Mouse (Mus musculus): ENCODE measurements at regions not wholly inside any gene's neighbourhood (a gene's known extent, or its start where the extent isn't known, plus 50 kb on each side); places are given as distances from the start of the nearest gene placed in this dataset.

DNA sequence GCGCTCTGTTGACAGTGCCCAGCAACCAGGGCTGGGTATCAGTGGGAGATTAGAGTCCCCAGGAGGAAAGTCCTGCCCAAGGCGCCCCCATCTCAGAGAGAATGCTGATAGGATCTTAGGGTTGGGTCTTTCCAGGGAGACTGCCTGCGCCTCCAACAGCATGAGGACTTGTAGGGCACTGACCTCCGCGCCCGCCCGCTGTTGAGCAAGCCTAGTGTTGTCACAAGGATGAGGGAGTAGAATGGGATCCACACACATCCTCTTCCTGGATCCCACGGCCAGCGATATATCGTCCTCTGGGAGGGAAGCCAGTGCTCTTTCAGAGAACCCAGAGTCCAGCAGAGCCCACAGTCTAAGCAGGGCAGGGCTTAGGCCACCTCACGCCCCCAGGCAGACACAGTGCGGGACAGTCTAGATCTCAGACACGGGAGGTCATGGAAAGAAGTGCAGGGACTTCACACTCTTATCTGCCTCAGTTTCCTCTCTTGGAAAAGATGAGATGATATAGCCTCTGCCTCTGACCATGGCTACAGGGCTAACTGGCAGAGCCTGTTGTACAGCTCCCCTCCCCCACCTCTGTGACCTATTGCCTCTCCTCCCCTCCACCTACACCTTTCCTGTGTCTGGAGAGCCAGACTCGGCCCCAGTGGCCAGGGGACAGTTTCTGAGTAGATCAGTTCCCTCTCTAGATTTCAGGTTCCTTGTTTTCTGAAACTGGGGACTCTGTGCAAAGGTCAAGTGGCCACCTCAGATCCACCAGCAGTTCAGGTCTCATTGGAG is 52.0 kb upstream of the Dusp5 start:
- Histone ChIP-seq H3K9me3 (no peaks in the 10 kb centered on the region), H3K27ac (no peak overlapping the region)
- WGBS, result 82% methylated on average over 14 of the region's 14 CpGs

DNA sequence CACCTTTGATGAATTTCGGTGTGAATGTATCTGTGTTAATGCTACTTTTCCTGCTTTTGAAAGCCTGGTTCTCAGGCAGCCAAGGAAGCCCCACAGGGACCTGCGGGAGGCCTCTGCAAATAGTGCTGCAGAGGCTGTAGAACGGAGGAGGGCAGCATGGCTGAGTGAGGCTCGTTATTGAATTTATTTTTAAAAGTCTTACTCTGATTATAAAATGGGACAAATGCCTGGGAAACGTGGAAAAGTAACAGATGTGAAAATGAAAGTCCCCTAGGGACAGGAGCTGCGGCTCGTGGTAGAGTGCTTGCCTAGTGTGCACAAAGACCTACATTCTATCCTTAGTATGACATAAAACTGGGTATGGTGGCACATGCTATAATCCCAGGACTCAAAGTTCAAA is 59.7 kb upstream of the Dusp5 start:
- Histone ChIP-seq H3K9me3 (no peaks in the 10 kb centered on the region; the same call in 1 of the 2 replicates), H3K4me2 (no peak overlapping the region), H3K36me3 (replicated peaks) (no peaks in the 10 kb centered on the region), H3K4me3 (replicated peaks) (no peak overlapping the region), H3K4me1 (no peaks in the 10 kb centered on the region), H3K27me3 (no peaks in the 10 kb centered on the region), H3K9ac (no peak overlapping the region), H3K27ac (no peak overlapping the region)
- WGBS, result 62% methylated on average over 7 of the region's 7 CpGs
- no peak for ATAC-seq (ENCODE audit: low FRiP score)

More for the DNA sequence above, 52.0 kb upstream of the Dusp5 start:
- Histone ChIP-seq H3K36me3 (replicated peaks) (no peaks in the 10 kb centered on the region), H3K27me3 (no peaks in the 10 kb centered on the region), H3K9ac (no peak overlapping the region), H3K4me3 (replicated peaks) (no peak overlapping the region), H3K4me2 (no peak overlapping the region), H3K4me1 (no peaks in the 10 kb centered on the region)
- ATAC-seq (ENCODE audit: low FRiP score), result no peak

DNA sequence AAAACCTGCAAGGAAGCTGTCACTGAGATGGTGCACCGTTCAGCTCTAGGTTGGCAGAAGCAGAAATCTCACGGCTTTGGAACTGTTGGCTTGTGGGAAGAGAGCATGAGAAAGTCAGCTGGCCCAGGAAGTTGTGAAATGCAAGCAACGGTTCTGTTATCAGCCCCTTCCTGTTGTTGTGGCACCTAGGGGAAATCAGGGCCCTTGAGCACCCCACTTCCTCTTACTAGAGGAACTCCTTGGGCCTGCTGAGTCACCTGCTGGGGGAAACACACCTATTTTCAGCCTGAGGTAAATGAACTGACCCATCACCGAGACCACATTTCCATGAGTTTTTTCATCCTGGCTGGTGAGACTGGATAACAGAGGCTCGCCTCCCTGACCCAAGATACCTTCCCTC is 64.2 kb upstream of the Dusp5 start:
- peaks cover 4% of the 10 kb centered on the region; the same call in 1 of the 2 replicates for H3K27me3 ChIP-seq
- no peaks in the 10 kb centered on the region; the same call in 1 of the 2 replicates for H3K9me3 ChIP-seq
- H3K36me3 ChIP-seq (replicated peaks), result no peaks in the 10 kb centered on the region
- no peak for ATAC-seq (ENCODE audit: low FRiP score)
- H3K4me2 ChIP-seq, result no peak overlapping the region
- 89% methylated on average over 5 of the region's 5 CpGs for WGBS
- H3K4me3 ChIP-seq (replicated peaks), result no peak overlapping the region
- no peak overlapping the region for H3K27ac ChIP-seq
- H3K4me1 ChIP-seq, result peaks cover 14% of the 10 kb centered on the region
- no peak overlapping the region for H3K9ac ChIP-seq

- H3K27me3 ChIP-seq, result peaks cover 5% of the 10 kb centered on the region; the same call in 1 of the 2 replicates
- no peak overlapping the region for H3K4me2 ChIP-seq
- H3K27ac ChIP-seq, result no peak overlapping the region
- no peak for ATAC-seq (ENCODE audit: low FRiP score)
- no peaks in the 10 kb centered on the region for H3K36me3 ChIP-seq (replicated peaks)
- no peaks in the 10 kb centered on the region; the same call in 1 of the 2 replicates for H3K9me3 ChIP-seq
- H3K4me1 ChIP-seq, result peaks cover 19% of the 10 kb centered on the region
- no peak overlapping the region for H3K9ac ChIP-seq
- no peak overlapping the region for H3K4me3 ChIP-seq (replicated peaks)
- WGBS, result 79% methylated on average over 3 of the region's 3 CpGs
These were observed 64.8 kb upstream of the Dusp5 start for GRCm38 (mm10) chr19:53464135-53464534.

GRCm38 (mm10) chr19:53461025-53462015 is 67.6 kb upstream of the Dusp5 start:
- no peaks in the 10 kb centered on the region; the same call in 1 of the 2 replicates for H3K9me3 ChIP-seq
- H3K27ac ChIP-seq, result no peak overlapping the region
- no peak overlapping the region for H3K9ac ChIP-seq
- peaks cover 24% of the 10 kb centered on the region for H3K4me1 ChIP-seq
- no peaks in the 10 kb centered on the region for H3K36me3 ChIP-seq (replicated peaks)
- H3K4me3 ChIP-seq (replicated peaks), result no peak overlapping the region
- H3K27me3 ChIP-seq, result peaks cover 9% of the 10 kb centered on the region; the same call in 1 of the 2 replicates
- peak overlapping the region; percentile 46 for H3K4me2 ChIP-seq
- WGBS, result 70% methylated on average over 17 of the region's 17 CpGs
- no peak for ATAC-seq (ENCODE audit: low FRiP score)

GRCm38 (mm10) chr19:53460312-53461024 is 68.4 kb upstream of the Dusp5 start:
- Histone ChIP-seq H3K27me3 (peaks cover 9% of the 10 kb centered on the region; the same call in 1 of the 2 replicates), H3K36me3 (replicated peaks) (no peaks in the 10 kb centered on the region), H3K4me2 (peak overlapping the region; percentile 46), H3K4me1 (peaks cover 24% of the 10 kb centered on the region), H3K27ac (no peak overlapping the region), H3K4me3 (replicated peaks) (peak overlapping the region; percentile 10; the same call in 1 of the 2 replicates), H3K9me3 (no peaks in the 10 kb centered on the region), H3K9ac (peak overlapping the region; percentile 21; the same call in 1 of the 2 replicates)
- no peak; the same call in 1 of the 2 replicates for ATAC-seq (ENCODE audit: low FRiP score)
- 4% methylated on average over 19 of the region's 19 CpGs for WGBS

GRCm38 (mm10) chr19:53459407-53459788 is 69.0 kb upstream of the Smndc1 start:
- H3K27ac ChIP-seq, result peak overlapping the region; percentile 65; the same call in 1 of the 2 replicates

DNA sequence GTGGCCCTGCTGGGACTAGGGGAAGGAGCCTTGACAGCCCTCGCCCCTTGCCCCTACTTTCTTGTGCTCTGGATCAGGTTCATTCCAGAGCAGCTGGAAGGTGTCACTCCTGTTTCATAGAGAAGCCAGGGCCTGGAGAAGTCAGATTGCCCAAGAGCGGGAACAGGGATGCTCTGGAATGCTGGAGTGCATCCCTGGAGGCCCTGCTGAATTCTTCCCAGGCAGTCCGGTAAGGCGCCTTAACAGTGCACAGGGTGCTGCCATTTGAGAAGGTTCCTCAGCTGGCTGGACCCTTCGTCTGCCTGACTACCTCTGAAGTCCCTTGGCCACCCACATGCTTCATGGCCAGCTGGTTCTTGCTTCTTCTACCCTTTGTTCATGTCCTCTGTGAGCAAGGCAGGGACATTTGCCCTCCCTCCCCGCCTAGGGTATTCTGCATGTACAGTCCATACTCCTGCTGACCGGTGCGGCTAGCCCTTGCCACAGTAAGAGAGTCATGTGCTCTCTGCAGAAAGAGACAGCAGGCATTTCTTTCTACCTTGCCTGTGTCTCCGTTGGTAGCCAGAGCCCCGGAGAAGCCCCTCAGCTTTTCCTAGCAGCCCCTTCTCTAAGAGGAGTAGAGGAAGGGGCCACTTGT is 68.5 kb upstream of the Smndc1 start:
- H3K9me3 ChIP-seq, result no peaks in the 10 kb centered on the region
- H3K9ac ChIP-seq, result no peak overlapping the region
- peaks cover 28% of the 10 kb centered on the region for H3K4me1 ChIP-seq
- H3K27ac ChIP-seq, result peak overlapping the region; percentile 65; the same call in 1 of the 2 replicates
- no peak overlapping the region for H3K4me3 ChIP-seq (replicated peaks)
- H3K4me2 ChIP-seq, result peak overlapping the region; percentile 13; the same call in 1 of the 2 replicates
- WGBS, result 48% methylated on average over 10 of the region's 10 CpGs
- ATAC-seq (ENCODE audit: low FRiP score), result no peak
- no peaks in the 10 kb centered on the region for H3K36me3 ChIP-seq (replicated peaks)
- peaks cover 9% of the 10 kb centered on the region; the same call in 1 of the 2 replicates for H3K27me3 ChIP-seq

More at GRCm38 (mm10) chr19:53459407-53459788, 69.0 kb upstream of the Smndc1 start:
- Histone ChIP-seq H3K4me3 (replicated peaks) (no peak overlapping the region), H3K4me2 (peak overlapping the region; percentile 13; the same call in 1 of the 2 replicates), H3K9me3 (no peaks in the 10 kb centered on the region), H3K36me3 (replicated peaks) (no peaks in the 10 kb centered on the region), H3K9ac (no peak overlapping the region), H3K27me3 (peaks cover 9% of the 10 kb centered on the region; the same call in 1 of the 2 replicates), H3K4me1 (peaks cover 24% of the 10 kb centered on the region)
- peak; percentile 62; the same call in 1 of the 2 replicates for ATAC-seq (ENCODE audit: low FRiP score)
- 15% methylated on average over 3 of the region's 3 CpGs for WGBS

GRCm38 (mm10) chr19:53456681-53457080 is 66.3 kb upstream of the Smndc1 start:
- H3K27ac ChIP-seq, result no peak overlapping the region
- no peak overlapping the region for H3K9ac ChIP-seq
- peaks cover 35% of the 10 kb centered on the region for H3K4me1 ChIP-seq
- no peaks in the 10 kb centered on the region for H3K36me3 ChIP-seq (replicated peaks)
- H3K27me3 ChIP-seq, result peaks cover 9% of the 10 kb centered on the region; the same call in 1 of the 2 replicates
- 87% methylated on average over 5 of the region's 5 CpGs for WGBS
- H3K4me3 ChIP-seq (replicated peaks), result no peak overlapping the region
- no peak for ATAC-seq (ENCODE audit: low FRiP score)
- H3K4me2 ChIP-seq, result no peak overlapping the region
- H3K9me3 ChIP-seq, result no peaks in the 10 kb centered on the region

DNA sequence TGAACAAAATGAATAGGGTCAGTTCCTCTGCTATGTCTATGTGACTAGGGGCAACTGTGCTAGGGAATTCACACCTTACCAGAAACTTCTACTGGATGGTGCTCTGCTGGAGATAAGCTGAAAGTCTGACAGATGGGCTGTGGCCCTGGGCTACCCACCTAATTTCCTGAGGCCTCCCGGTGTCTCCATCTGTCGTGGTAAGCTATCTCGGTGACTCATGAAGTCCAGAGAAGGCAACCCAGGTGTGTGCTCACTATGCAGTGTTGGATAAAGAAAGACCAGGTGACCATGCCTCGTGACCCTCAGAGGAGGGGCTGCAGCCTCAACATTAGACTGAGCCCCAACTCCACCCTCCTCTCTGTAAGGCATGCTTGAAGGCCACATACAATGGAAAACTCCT is 64.2 kb upstream of the Smndc1 start:
- 89% methylated on average over 4 of the region's 4 CpGs for WGBS
- Histone ChIP-seq H3K27me3 (0 out of 2 replicates have a peak, but pooled peaks cover 5% of the 10 kb centered on the region), H3K27ac (no peak overlapping the region), H3K4me2 (no peak overlapping the region), H3K4me1 (peaks cover 28% of the 10 kb centered on the region), H3K9ac (no peak overlapping the region), H3K4me3 (replicated peaks) (no peak overlapping the region), H3K9me3 (no peaks in the 10 kb centered on the region), H3K36me3 (replicated peaks) (no peaks in the 10 kb centered on the region)
- ATAC-seq (ENCODE audit: low FRiP score), result no peak

DNA sequence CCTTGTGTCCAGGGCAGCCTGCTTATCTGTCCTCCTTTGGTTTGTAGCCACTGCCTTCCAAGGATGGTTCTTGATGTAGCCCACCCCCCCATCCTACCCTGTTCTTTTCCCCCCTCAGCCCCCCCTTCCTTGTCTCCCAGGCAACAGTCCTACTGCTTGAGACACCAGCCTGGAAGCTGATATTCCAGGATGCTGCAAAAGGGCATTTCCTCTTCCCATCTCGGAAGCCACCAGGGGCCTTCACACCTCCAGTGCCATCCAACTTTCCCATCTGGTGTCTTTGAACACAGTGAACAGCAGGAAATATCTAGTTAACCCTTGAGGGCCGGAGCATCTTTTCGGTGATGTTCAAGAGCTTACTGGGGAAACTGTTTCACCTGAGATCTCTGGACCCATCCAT is 63.7 kb upstream of the Smndc1 start:
- no peaks in the 10 kb centered on the region for H3K9me3 ChIP-seq
- H3K9ac ChIP-seq, result no peak overlapping the region
- H3K4me3 ChIP-seq (replicated peaks), result no peak overlapping the region
- peaks cover 23% of the 10 kb centered on the region for H3K4me1 ChIP-seq
- H3K36me3 ChIP-seq (replicated peaks), result no peaks in the 10 kb centered on the region
- H3K4me2 ChIP-seq, result no peak overlapping the region
- peak overlapping the region; percentile 42; the same call in 1 of the 2 replicates for H3K27ac ChIP-seq
- 81% methylated on average over 3 of the region's 3 CpGs for WGBS
- H3K27me3 ChIP-seq, result 0 out of 2 replicates have a peak, but pooled peaks cover 4% of the 10 kb centered on the region
- peak; percentile 40; the same call in 1 of the 2 replicates for ATAC-seq (ENCODE audit: low FRiP score)
